Mouse (Mus musculus): ENCODE measurements around the gene Tmem87a. TPM values are rescaled to one million over a fixed set of nuclear protein-coding genes. Genes with fewer than 3 reads are reported as not detected.

The Tmem87a gene
- polyA plus RNA-seq, 2 experiments: 5.4 to 5.7 TPM

DNA sequence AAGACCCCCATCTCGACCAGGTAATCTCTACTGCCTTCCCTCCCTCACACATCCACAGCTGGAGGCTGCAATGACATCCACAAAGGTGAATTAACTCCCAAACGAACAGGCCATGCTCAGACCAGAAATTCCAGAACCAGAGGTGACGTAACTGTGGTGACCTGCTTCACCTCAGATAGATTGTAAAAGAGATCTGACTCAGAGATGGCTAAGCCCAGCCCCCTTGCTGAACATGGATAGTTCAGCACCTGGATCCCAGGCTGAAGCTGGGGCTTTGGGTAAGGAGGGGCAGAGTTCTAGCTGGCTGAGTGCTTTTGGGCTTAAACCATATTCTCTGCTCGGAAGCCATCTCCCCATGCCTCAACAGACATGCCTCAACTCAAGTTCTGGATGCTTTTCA is 88.8 kb downstream of the Tmem87a start:
- Histone ChIP-seq H3K27me3 (ENCODE audit: control insufficient read depth, insufficient read depth, low read length) (no peaks in the 10 kb centered on the region), H3K27ac (no peak overlapping the region), H3K9me3 (ENCODE audit: control insufficient read depth, low read length) (no peaks in the 10 kb centered on the region), H3K4me1 (replicated peaks; ENCODE audit: control insufficient read depth in 2 of 2, insufficient read depth in 2 of 2, low read length in 1 of 2) (no peaks in the 10 kb centered on the region), H3K36me3 (replicated peaks; ENCODE audit: control insufficient read depth, insufficient read depth, low read depth) (no peaks in the 10 kb centered on the region), H3K9ac (replicated peaks) (no peak overlapping the region), H3K4me2 (ENCODE audit: low read depth) (no peak overlapping the region), H3K4me3 (ENCODE audit: insufficient read depth in 1 of 2, low read depth in 2 of 2, low read length in 2 of 2) (no peak overlapping the region)
- DNase-seq (ENCODE audit: low read depth in 3 of 3, low spot score in 3 of 3) (no peak), ATAC-seq (ENCODE audit: insufficient read depth) (no peak)
- TF ChIP-seq CTCF (IDR thresholded peaks at IDR 0.05; ENCODE audit: low read depth): no peak
- no peak for TF ChIP-seq EP300 (IDR thresholded peaks at IDR 0.05; ENCODE audit: low read depth)
- WGBS (ENCODE audit: insufficient replicate concordance): 59% methylated on average over 4 of the region's 4 CpGs

DNA sequence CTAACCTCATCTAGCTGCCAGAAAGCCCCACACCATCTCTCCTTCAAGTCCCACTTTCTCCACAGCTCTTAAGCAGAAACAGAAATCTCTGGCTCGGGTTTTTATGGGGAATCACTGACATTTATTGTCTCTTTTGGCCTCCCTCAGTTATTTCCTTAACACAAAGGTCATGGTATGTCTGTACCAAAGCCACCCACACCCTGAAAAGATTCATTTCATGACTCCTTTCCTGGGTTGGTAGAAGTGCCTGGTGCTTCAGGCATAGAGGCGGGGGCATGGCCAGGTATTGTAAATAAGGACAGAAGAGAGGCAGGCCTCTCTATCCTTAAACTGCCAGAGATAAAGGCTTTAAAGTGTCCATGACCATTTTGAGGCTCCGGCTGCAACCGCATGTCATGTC is 89.4 kb downstream of the Tmem87a start:
- Histone ChIP-seq H3K4me2 (ENCODE audit: low read depth) (no peak overlapping the region), H3K27me3 (ENCODE audit: control insufficient read depth, insufficient read depth, low read length) (no peaks in the 10 kb centered on the region), H3K9ac (replicated peaks) (no peak overlapping the region), H3K36me3 (replicated peaks; ENCODE audit: control insufficient read depth, insufficient read depth, low read depth) (no peaks in the 10 kb centered on the region), H3K4me1 (replicated peaks; ENCODE audit: control insufficient read depth in 2 of 2, insufficient read depth in 2 of 2, low read length in 1 of 2) (no peaks in the 10 kb centered on the region), H3K9me3 (ENCODE audit: control insufficient read depth, low read length) (no peaks in the 10 kb centered on the region), H3K27ac (no peak overlapping the region), H3K4me3 (ENCODE audit: insufficient read depth in 1 of 2, low read depth in 2 of 2, low read length in 2 of 2) (no peak overlapping the region)
- no peak for DNase-seq (ENCODE audit: low read depth in 3 of 3, low spot score in 3 of 3)
- WGBS (ENCODE audit: insufficient replicate concordance): 74% methylated on average over 4 of the region's 4 CpGs
- ATAC-seq (ENCODE audit: insufficient read depth): no peak
- TF ChIP-seq EP300 (IDR thresholded peaks at IDR 0.05; ENCODE audit: low read depth): no peak
- TF ChIP-seq CTCF (IDR thresholded peaks at IDR 0.05; ENCODE audit: low read depth): no peak

DNA sequence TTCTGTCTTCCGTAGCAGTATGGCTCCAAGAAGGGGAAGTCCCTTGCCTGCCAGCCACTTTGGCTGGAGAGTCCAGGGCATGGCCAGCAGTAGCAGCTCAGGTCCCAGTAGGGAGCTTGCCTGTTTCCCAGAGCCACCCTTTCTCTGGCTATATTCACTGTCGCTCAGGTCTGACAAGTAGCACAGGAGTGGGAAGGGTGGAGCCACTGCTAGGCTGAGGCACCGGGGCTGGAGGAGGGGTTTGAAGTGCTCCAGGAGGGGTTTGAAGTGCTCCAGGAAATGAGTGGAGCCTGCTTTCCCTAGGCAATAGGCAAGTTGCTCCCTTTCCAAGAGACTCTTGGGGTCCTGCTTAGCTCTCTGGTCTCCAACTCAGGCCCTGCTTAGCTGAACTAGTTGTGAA is 89.9 kb downstream of the Tmem87a start, which contains the start of gene Pla2g4f:
TSS of gene Pla2g4f (minus strand) at position 190 of the 400 bp plus-strand sequence.
- ATAC-seq (ENCODE audit: insufficient read depth): no peak

DNA sequence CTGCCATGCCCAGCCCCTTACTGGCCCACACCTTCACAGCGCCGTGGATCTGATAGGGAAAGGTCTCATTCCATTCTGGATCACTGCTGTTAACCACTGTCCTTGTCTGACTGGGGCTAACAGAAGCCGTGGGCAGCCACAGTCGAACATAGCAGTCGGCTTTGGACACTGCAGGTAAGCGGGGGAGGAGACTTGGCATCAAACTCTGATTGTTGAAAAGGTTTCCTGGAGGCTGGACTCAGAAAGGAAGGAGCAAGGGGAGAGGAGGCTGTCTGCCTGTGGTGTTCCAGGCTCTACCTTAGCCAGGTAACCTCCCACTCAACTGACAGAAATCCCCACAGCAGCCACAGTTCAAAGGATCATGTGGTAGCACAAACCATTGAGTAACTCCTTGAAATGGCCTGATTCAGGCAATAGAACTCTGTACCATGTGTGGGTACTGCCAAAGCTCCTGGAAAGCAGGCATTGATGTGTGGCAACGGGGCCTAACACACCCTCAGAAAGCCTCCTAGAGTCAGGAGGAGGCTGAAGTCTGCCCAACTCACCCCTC is 91.6 kb downstream of the Tmem87a start:
- Histone ChIP-seq H3K27me3 (ENCODE audit: control insufficient read depth, insufficient read depth, low read length) (no peaks in the 10 kb centered on the region), H3K27ac (no peak overlapping the region), H3K4me1 (replicated peaks; ENCODE audit: control insufficient read depth in 2 of 2, insufficient read depth in 2 of 2, low read length in 1 of 2) (no peaks in the 10 kb centered on the region), H3K9me3 (ENCODE audit: control insufficient read depth, low read length) (no peaks in the 10 kb centered on the region), H3K4me2 (ENCODE audit: low read depth) (no peak overlapping the region), H3K9ac (replicated peaks) (no peak overlapping the region), H3K4me3 (ENCODE audit: insufficient read depth in 1 of 2, low read depth in 2 of 2, low read length in 2 of 2) (no peak overlapping the region), H3K36me3 (replicated peaks; ENCODE audit: control insufficient read depth, insufficient read depth, low read depth) (no peaks in the 10 kb centered on the region)
- ATAC-seq (ENCODE audit: insufficient read depth): no peak
- WGBS (ENCODE audit: insufficient replicate concordance): 59% methylated on average over 7 of the region's 7 CpGs
- DNase-seq (ENCODE audit: low read depth in 3 of 3, low spot score in 3 of 3): no peak
- no peak for TF ChIP-seq CTCF (IDR thresholded peaks at IDR 0.05; ENCODE audit: low read depth)
- TF ChIP-seq EP300 (IDR thresholded peaks at IDR 0.05; ENCODE audit: low read depth): no peak

More for the DNA sequence above, 89.9 kb downstream of the Tmem87a start, which contains the start of gene Pla2g4f:
- WGBS (ENCODE audit: insufficient replicate concordance): 31% methylated on average over 3 of the region's 3 CpGs
- no peaks in the 10 kb centered on the region for H3K36me3 ChIP-seq (replicated peaks; ENCODE audit: control insufficient read depth, insufficient read depth, low read depth)
- H3K27ac ChIP-seq: no peak within 1 kb of the TSS
- H3K27me3 ChIP-seq (ENCODE audit: control insufficient read depth, insufficient read depth, low read length): no peaks in the 10 kb centered on the region
- TF ChIP-seq CTCF (IDR thresholded peaks at IDR 0.05; ENCODE audit: low read depth) (no peak), EP300 (IDR thresholded peaks at IDR 0.05; ENCODE audit: low read depth) (no peak)
- H3K4me1 ChIP-seq (replicated peaks; ENCODE audit: control insufficient read depth in 2 of 2, insufficient read depth in 2 of 2, low read length in 1 of 2): no peaks in the 10 kb centered on the region
- no peak within 1 kb of the TSS for H3K9ac ChIP-seq (replicated peaks)
- H3K4me3 ChIP-seq (ENCODE audit: insufficient read depth in 1 of 2, low read depth in 2 of 2, low read length in 2 of 2): no peak within 1 kb of the TSS
- H3K9me3 ChIP-seq (ENCODE audit: control insufficient read depth, low read length): no peaks in the 10 kb centered on the region
- H3K4me2 ChIP-seq (ENCODE audit: low read depth): no peak within 1 kb of the TSS
- no peak for DNase-seq (ENCODE audit: low read depth in 3 of 3, low spot score in 3 of 3)

Other genes starting within 250 kb of the Tmem87a start
- gene Ehd4, start 249.5 kb downstream of the Tmem87a start, polyA plus RNA-seq (2012; rRNA removed): 4.7 and 6.8 TPM in 2 replicates
- gene Ehd4, start 249.5 kb downstream of the Tmem87a start, polyA plus RNA-seq (2014; fragmentation: Nextera tagmentation; extraction: Ambion mirVana): 15.9 and 17.2 TPM in 2 replicates
- not detected in 2 replicates for gene Pla2g4e, start 158.8 kb downstream of the Tmem87a start, polyA plus RNA-seq (2012; rRNA removed)
- gene Pla2g4e, start 158.8 kb downstream of the Tmem87a start, polyA plus RNA-seq (2014; fragmentation: Nextera tagmentation; extraction: Ambion mirVana): not detected in 2 replicates
- gene Pla2g4d, start 114.9 kb downstream of the Tmem87a start, polyA plus RNA-seq (2012; rRNA removed): not detected in 2 replicates
- not detected in 2 replicates for gene Pla2g4d, start 114.9 kb downstream of the Tmem87a start, polyA plus RNA-seq (2014; fragmentation: Nextera tagmentation; extraction: Ambion mirVana)
- gene Pla2g4f, start 89.9 kb downstream of the Tmem87a start, polyA plus RNA-seq (2012; rRNA removed): not detected in 2 replicates
- not detected in 2 replicates for gene Pla2g4f, start 89.9 kb downstream of the Tmem87a start, polyA plus RNA-seq (2014; fragmentation: Nextera tagmentation; extraction: Ambion mirVana)
- gene Vps39, start 51.0 kb downstream of the Tmem87a start, polyA plus RNA-seq (2012; rRNA removed): 5.9 and 6.6 TPM in 2 replicates
- 6.9 and 7.9 TPM in 2 replicates for gene Vps39, start 51.0 kb downstream of the Tmem87a start, polyA plus RNA-seq (2014; fragmentation: Nextera tagmentation; extraction: Ambion mirVana)
- 4.3 and 5.1 TPM in 2 replicates for gene Ganc, start 217 bp downstream of the Tmem87a start, polyA plus RNA-seq (2012; rRNA removed)
- 4.8 and 5.4 TPM in 2 replicates for gene Ganc, start 217 bp downstream of the Tmem87a start, polyA plus RNA-seq (2014; fragmentation: Nextera tagmentation; extraction: Ambion mirVana)
- 1.8 and 2.5 TPM in 2 replicates for gene Capn3, start 51.9 kb upstream of the Tmem87a start, polyA plus RNA-seq (2012; rRNA removed)
- gene Capn3, start 51.9 kb upstream of the Tmem87a start, polyA plus RNA-seq (2014; fragmentation: Nextera tagmentation; extraction: Ambion mirVana): 3.3 and 4.8 TPM in 2 replicates
- gene Zfp106, start 159.7 kb upstream of the Tmem87a start, polyA plus RNA-seq (2012; rRNA removed): 10.3 and 13.8 TPM in 2 replicates
- gene Zfp106, start 159.7 kb upstream of the Tmem87a start, polyA plus RNA-seq (2014; fragmentation: Nextera tagmentation; extraction: Ambion mirVana): 19.1 and 19.9 TPM in 2 replicates
- 10.7 and 15.6 TPM in 2 replicates for gene Snap23, start 163.6 kb upstream of the Tmem87a start, polyA plus RNA-seq (2012; rRNA removed)
- gene Snap23, start 163.6 kb upstream of the Tmem87a start, polyA plus RNA-seq (2014; fragmentation: Nextera tagmentation; extraction: Ambion mirVana): 23.5 and 23.9 TPM in 2 replicates
- 5.8 and 7.4 TPM in 2 replicates for gene Haus2, start 205.3 kb upstream of the Tmem87a start, polyA plus RNA-seq (2012; rRNA removed)
- 11.4 and 11.6 TPM in 2 replicates for gene Haus2, start 205.3 kb upstream of the Tmem87a start, polyA plus RNA-seq (2014; fragmentation: Nextera tagmentation; extraction: Ambion mirVana)
- 5.9 and 7.5 TPM in 2 replicates for gene Lrrc57, start 205.4 kb upstream of the Tmem87a start, polyA plus RNA-seq (2012; rRNA removed)
- 8.6 TPM in 2 replicates for gene Lrrc57, start 205.4 kb upstream of the Tmem87a start, polyA plus RNA-seq (2014; fragmentation: Nextera tagmentation; extraction: Ambion mirVana)
- gene Stard9, start 225.0 kb upstream of the Tmem87a start, polyA plus RNA-seq (2012; rRNA removed): 1.1 and 1.5 TPM in 2 replicates
- 0.56 and 0.78 TPM in 2 replicates for gene Stard9, start 225.0 kb upstream of the Tmem87a start, polyA plus RNA-seq (2014; fragmentation: Nextera tagmentation; extraction: Ambion mirVana)

Measured in liver, embryonic 14.5 days (tissue).